Mouse (Mus musculus) ES-Bruce4 (cell line): ENCODE measurements around the gene Scfd2. TPM values are rescaled to one million over a fixed set of nuclear protein-coding genes. Genes with fewer than 3 reads are reported as not detected.

Experiments
- H3K27ac ChIP-seq: 2 replicates; pipeline ENCODE4 v1.5.1; 2012; ENCODE audit warnings: low read length, inconsistent platforms; ENCODE audit not compliant: insufficient read depth
- H3K27me3 ChIP-seq: 2 replicates; pipeline ENCODE4 v1.6.1; 2012; ENCODE audit warnings: mild to moderate bottlenecking, low read length, inconsistent platforms; ENCODE audit not compliant: control insufficient read depth, poor library complexity, insufficient read depth, severe bottlenecking
- H3K36me3 ChIP-seq: 2 replicates; pipeline ENCODE4 v1.6.1; 2012; ENCODE audit warnings: inconsistent platforms, mild to moderate bottlenecking, low read length, moderate library complexity; ENCODE audit not compliant: control insufficient read depth, poor library complexity, insufficient read depth, severe bottlenecking
- H3K4me1 ChIP-seq: one replicate; pipeline ENCODE4 v1.8.1; 2011; ENCODE audit warnings: low read length; ENCODE audit not compliant: control insufficient read depth, insufficient read depth
- H3K4me3 ChIP-seq: 2 replicates; pipeline ENCODE4 v1.5.1; 2011; ENCODE audit warnings: low read depth, mild to moderate bottlenecking, low read length
- H3K9ac ChIP-seq: 2 replicates; pipeline ENCODE4 v1.6.1; 2012; ENCODE audit warnings: low read depth, mild to moderate bottlenecking, inconsistent platforms; ENCODE audit not compliant: poor library complexity, severe bottlenecking
- H3K9me3 ChIP-seq: replicated peaks from 2 replicates; pipeline ENCODE4 v1.6.1; 2012; ENCODE audit warnings: mild to moderate bottlenecking, low read length, inconsistent platforms; ENCODE audit not compliant: control insufficient read depth, poor library complexity, insufficient read depth, severe bottlenecking
- CTCF ChIP-seq: IDR thresholded peaks from one replicate; pipeline ENCODE4 v1.8.1; 2011; ENCODE audit warnings: low read depth, low read length
- EP300 ChIP-seq: IDR thresholded peaks from 2 replicates; pipeline ENCODE4 v1.6.1; 2011; ENCODE audit warnings: low read depth, low read length; ENCODE audit not compliant: insufficient read depth
- POLR2A ChIP-seq: IDR thresholded peaks from one replicate; pipeline ENCODE4 v1.8.1; 2011; ENCODE audit warnings: low read length; ENCODE audit not compliant: insufficient read depth
- polyA plus RNA-seq: library from polyadenylated mRNA; stranded (reverse); fragments of >200 nt; gene quantifications from 2 replicates; pipeline ENCODE4 v1.2.4, GENCODE M21; 2011; ENCODE audit warnings: low read depth; ENCODE audit not compliant: missing spikeins, insufficient read depth, insufficient read length

Scfd2 gene
- polyA plus RNA-seq, 1 experiment, result 5.8 TPM

GRCm38 (mm10) chr5:74208438-74208837 lies 323.1 kb downstream of the Scfd2 start:
- Histone ChIP-seq H3K27me3 (no peaks in the 10 kb centered on the region), H3K4me1 (no peaks in the 10 kb centered on the region), H3K9ac (no peak overlapping the region), H3K9me3 (no peaks in the 10 kb centered on the region), H3K4me3 (no peak overlapping the region), H3K36me3 (no peaks in the 10 kb centered on the region), H3K27ac (no peak overlapping the region)
- TF ChIP-seq EP300 (no peak), CTCF (no peak)

- no peak overlapping the region for H3K4me3 ChIP-seq
- TF ChIP-seq CTCF (no peak), EP300 (no peak), POLR2A (no peak)
- no peaks in the 10 kb centered on the region for H3K4me1 ChIP-seq
- no peaks in the 10 kb centered on the region for H3K9me3 ChIP-seq
- H3K27me3 ChIP-seq, result no peaks in the 10 kb centered on the region
- H3K27ac ChIP-seq, result no peak overlapping the region
- H3K36me3 ChIP-seq, result no peaks in the 10 kb centered on the region
- no peak overlapping the region for H3K9ac ChIP-seq
These were observed 324.4 kb downstream of the Scfd2 start for GRCm38 (mm10) chr5:74207209-74207608.

GRCm38 (mm10) chr5:74206649-74207048 lies 324.9 kb downstream of the Scfd2 start:
- no peak overlapping the region for H3K4me3 ChIP-seq
- H3K4me1 ChIP-seq, result no peaks in the 10 kb centered on the region
- H3K9me3 ChIP-seq, result no peaks in the 10 kb centered on the region
- H3K27ac ChIP-seq, result no peak overlapping the region
- no peaks in the 10 kb centered on the region for H3K27me3 ChIP-seq
- H3K9ac ChIP-seq, result no peak overlapping the region
- TF ChIP-seq CTCF, result no peak
- no peak for TF ChIP-seq POLR2A
- no peak for TF ChIP-seq EP300
- no peaks in the 10 kb centered on the region for H3K36me3 ChIP-seq

- no peak for TF ChIP-seq CTCF
- no peak for TF ChIP-seq EP300
- no peak for TF ChIP-seq POLR2A
- Histone ChIP-seq H3K27me3 (no peaks in the 10 kb centered on the region), H3K4me1 (no peaks in the 10 kb centered on the region), H3K9me3 (no peaks in the 10 kb centered on the region), H3K9ac (no peak overlapping the region), H3K36me3 (no peaks in the 10 kb centered on the region), H3K4me3 (no peak overlapping the region), H3K27ac (no peak overlapping the region)
These were observed 325.5 kb downstream of the Scfd2 start for GRCm38 (mm10) chr5:74206038-74206437.

- H3K36me3 ChIP-seq, result no peaks in the 10 kb centered on the region
- H3K27me3 ChIP-seq, result no peaks in the 10 kb centered on the region
- TF ChIP-seq CTCF, result no peak
- no peak for TF ChIP-seq EP300
- TF ChIP-seq POLR2A, result no peak
- no peak overlapping the region for H3K9ac ChIP-seq
- no peaks in the 10 kb centered on the region for H3K9me3 ChIP-seq
- no peak overlapping the region for H3K27ac ChIP-seq
- H3K4me1 ChIP-seq, result no peaks in the 10 kb centered on the region
- H3K4me3 ChIP-seq, result no peak overlapping the region
These were observed 326.1 kb downstream of the Scfd2 start for GRCm38 (mm10) chr5:74205509-74205908.

GRCm38 (mm10) chr5:74204465-74204864 lies 327.1 kb downstream of the Scfd2 start:
- Histone ChIP-seq H3K4me3 (no peak overlapping the region), H3K9ac (no peak overlapping the region), H3K36me3 (no peaks in the 10 kb centered on the region), H3K27me3 (no peaks in the 10 kb centered on the region), H3K4me1 (no peaks in the 10 kb centered on the region), H3K27ac (no peak overlapping the region), H3K9me3 (no peaks in the 10 kb centered on the region)
- TF ChIP-seq EP300, result no peak
- TF ChIP-seq POLR2A, result no peak
- TF ChIP-seq CTCF, result no peak
